Mouse (Mus musculus) testis, adult 2 months (tissue): Measurements from ENCODE around the gene Sox5. TPM values are rescaled to one million over a fixed set of nuclear protein-coding genes. Genes with fewer than 3 reads are reported as not detected.

Experiments
- H3K27ac ChIP-seq: fragments of 200-500 bp; 2 replicates; pipeline ENCODE4 v1.5.1; 2012; ENCODE audit warnings: low read depth, low read length; ENCODE audit not compliant: control insufficient read depth, insufficient read depth
- H3K27me3 ChIP-seq: fragments of 200-500 bp; 2 replicates; pipeline ENCODE4 v1.6.1; 2012; ENCODE audit warnings: mild to moderate bottlenecking, low read length, moderate library complexity; ENCODE audit not compliant: control insufficient read depth, insufficient read depth
- H3K36me3 ChIP-seq: fragments of 200-500 bp; 2 replicates; pipeline ENCODE4 v1.6.1; 2012; ENCODE audit warnings: mild to moderate bottlenecking, low read length; ENCODE audit not compliant: control insufficient read depth, insufficient read depth
- H3K4me1 ChIP-seq: fragments of 200-500 bp; 2 replicates; pipeline ENCODE4 v1.6.1; 2012; ENCODE audit warnings: low read length; ENCODE audit not compliant: control insufficient read depth, insufficient read depth
- H3K4me3 ChIP-seq: fragments of 200-500 bp; 2 replicates; pipeline ENCODE4 v1.5.1; 2012; ENCODE audit warnings: low read depth, mild to moderate bottlenecking, low read length, moderate library complexity, mixed read lengths; ENCODE audit not compliant: control insufficient read depth
- CTCF ChIP-seq: fragments of 200-500 bp; IDR thresholded peaks from 2 replicates; pipeline ENCODE4 v1.5.1; 2012; ENCODE audit warnings: low read depth, mild to moderate bottlenecking, inconsistent platforms, low read length, moderate library complexity; ENCODE audit not compliant: control insufficient read depth, insufficient read depth, insufficient replicate concordance
- POLR2A ChIP-seq: fragments of 200-500 bp; IDR thresholded peaks from 2 replicates; pipeline ENCODE4 v1.6.1; 2012; ENCODE audit warnings: low read depth, mild to moderate bottlenecking, inconsistent platforms, low read length, moderate library complexity; ENCODE audit not compliant: control insufficient read depth
- polyA plus RNA-seq: library from polyadenylated mRNA; depleted of rRNA; stranded (reverse); fragments of >200 nt; gene quantifications from 2 replicates; pipeline ENCODE4 v1.2.3, GENCODE M21; 2012

Gene Sox5
- polyA plus RNA-seq, 1 experiment = 148 TPM

DNA sequence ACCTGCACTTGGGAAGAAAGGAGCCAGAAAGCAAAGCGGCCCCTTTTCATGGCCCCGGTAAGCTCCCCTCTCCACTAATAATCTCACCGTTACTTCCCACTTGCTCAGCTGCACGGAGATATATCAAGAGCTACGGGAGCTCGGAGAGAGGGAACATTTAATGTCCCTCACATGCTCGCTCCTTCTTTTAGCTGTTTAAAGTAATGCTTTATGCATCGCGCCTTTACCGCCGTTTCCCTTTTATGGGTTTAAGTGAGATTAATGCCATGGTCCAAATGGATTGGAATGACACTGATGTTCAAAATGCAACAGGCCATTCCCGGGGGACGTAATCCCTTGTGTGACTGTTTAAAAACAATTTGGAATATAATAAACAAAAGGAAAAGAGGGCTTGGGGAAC lies 783.6 kb downstream of the Sox5 start:
- TF ChIP-seq POLR2A = no peak
- no peak for TF ChIP-seq CTCF
- Histone ChIP-seq H3K36me3 (no peaks in the 10 kb centered on the region), H3K4me3 (no peak overlapping the region), H3K27me3 (no peaks in the 10 kb centered on the region), H3K27ac (no peak overlapping the region), H3K4me1 (no peaks in the 10 kb centered on the region)

DNA sequence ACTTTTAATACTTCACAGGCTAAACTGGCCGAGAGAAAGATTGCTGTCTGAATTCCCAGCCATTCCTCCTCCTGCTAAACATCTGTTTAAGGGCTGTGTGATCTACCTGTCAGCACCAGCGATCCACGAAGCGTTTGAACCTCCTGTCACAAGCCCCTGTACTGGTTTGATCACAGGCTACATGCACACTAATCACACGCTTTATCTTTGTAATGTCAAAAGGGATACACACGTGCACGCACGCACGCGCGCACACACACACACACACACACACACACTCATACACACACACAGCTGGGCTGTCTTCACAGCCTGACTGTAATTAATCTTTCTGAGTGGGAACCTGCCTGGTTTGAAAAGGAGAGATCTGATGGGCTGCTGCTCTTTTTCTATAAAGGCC lies 784.2 kb downstream of the Sox5 start:
- TF ChIP-seq POLR2A = no peak
- TF ChIP-seq CTCF = no peak
- no peaks in the 10 kb centered on the region for H3K4me1 ChIP-seq
- H3K4me3 ChIP-seq = no peak overlapping the region
- no peak overlapping the region for H3K27ac ChIP-seq
- H3K27me3 ChIP-seq = no peaks in the 10 kb centered on the region
- H3K36me3 ChIP-seq = no peaks in the 10 kb centered on the region

DNA sequence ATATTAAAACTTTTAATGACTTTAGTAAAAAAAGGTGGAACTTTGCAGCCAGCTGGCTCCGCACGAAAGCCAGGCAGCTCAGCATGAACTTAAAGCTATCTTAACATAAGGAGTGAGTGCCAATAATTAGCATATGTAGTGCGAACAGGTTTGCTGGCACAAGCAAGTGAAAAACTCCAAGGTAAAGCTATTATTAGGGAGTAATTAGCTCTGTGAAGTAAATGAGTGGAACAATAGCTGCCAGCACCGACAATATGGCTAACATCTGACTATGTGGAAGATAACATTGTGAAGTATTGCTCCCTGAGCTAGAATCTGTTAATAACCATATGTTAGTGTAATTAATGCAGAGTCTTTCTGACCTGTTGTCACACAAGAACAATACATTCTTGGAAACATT lies 786.7 kb downstream of the Sox5 start:
- Histone ChIP-seq H3K36me3 (no peaks in the 10 kb centered on the region), H3K27me3 (no peaks in the 10 kb centered on the region), H3K27ac (no peak overlapping the region), H3K4me3 (no peak overlapping the region), H3K4me1 (no peaks in the 10 kb centered on the region)
- TF ChIP-seq POLR2A (no peak), CTCF (no peak)

DNA sequence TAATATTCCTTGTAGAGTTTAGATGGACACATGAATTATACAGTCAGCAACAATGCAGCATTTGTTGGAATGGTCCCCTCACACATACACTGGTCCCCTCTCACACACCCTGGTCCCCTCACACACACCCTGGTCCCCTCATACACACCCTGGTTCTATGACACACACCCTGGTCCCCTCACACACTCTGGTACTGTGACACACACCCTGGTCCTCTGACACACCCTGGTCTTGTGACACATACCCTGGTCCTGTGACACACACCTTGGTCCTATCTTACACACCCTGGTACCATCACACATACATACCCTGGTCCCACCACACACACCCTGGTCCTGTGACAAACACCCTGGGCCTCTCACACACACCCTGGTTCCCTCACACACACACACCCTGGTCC lies 794.2 kb downstream of the Sox5 start:
- Histone ChIP-seq H3K4me1 (no peaks in the 10 kb centered on the region), H3K4me3 (no peak overlapping the region), H3K27ac (no peak overlapping the region), H3K27me3 (no peaks in the 10 kb centered on the region), H3K36me3 (no peaks in the 10 kb centered on the region)
- no peak for TF ChIP-seq CTCF
- no peak for TF ChIP-seq POLR2A

DNA sequence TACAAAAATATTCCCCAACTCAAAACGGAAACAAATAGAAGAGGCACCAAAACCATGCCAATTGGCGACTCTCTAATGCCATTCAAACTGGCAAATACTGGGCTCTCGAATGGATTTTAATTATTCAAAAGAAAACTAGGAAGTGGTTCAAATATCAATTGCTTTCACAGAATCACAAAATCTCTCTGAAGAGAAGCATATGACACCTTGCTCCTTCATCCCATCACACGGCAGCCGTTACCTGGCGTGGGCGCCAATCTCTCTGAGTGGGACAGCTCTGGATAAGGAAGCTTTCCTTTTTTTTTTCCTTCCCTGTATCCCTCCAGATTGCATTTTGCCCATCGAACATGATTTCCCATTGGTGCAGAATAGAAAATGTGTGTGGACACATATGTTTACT lies 801.6 kb downstream of the Sox5 start:
- Histone ChIP-seq H3K4me1 (no peaks in the 10 kb centered on the region), H3K4me3 (no peak overlapping the region), H3K27me3 (no peaks in the 10 kb centered on the region), H3K36me3 (no peaks in the 10 kb centered on the region), H3K27ac (no peak overlapping the region)
- TF ChIP-seq CTCF (no peak), POLR2A (no peak)

DNA sequence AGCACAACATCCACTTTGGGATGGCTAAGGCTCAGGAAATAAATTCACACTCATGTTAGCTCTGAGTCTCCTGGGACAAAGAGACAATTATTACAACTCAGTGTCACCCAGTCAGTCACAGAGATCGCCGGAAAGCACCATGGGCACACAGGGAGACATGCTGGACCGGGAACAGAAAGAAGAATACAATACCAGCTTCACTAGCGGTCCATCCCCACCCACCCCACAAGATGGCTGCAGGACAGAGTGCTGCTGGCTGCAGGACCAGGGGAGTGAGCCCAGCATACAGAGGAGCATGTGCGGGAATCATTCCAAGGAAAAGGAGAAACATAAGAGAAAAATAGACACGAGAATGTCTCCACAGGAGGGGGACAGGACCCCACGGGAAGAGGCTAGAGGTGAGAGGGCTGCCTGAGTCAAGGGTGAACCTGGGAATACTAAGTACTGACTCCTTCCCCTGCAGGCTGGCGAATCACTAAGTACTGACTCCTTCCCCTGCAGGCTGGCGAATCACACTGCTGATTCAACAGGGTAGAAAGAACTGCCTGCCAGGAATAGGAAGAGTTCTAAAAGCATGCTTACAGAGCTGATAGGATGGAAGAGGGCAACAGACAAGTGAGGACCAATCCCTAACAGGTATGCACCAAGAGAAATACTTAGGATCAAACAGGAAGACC lies 813.9 kb downstream of the Sox5 start:
- Histone ChIP-seq H3K4me3 (no peak overlapping the region), H3K27me3 (no peaks in the 10 kb centered on the region), H3K36me3 (no peaks in the 10 kb centered on the region), H3K4me1 (no peaks in the 10 kb centered on the region), H3K27ac (no peak overlapping the region)
- TF ChIP-seq POLR2A = no peak
- no peak for TF ChIP-seq CTCF

DNA sequence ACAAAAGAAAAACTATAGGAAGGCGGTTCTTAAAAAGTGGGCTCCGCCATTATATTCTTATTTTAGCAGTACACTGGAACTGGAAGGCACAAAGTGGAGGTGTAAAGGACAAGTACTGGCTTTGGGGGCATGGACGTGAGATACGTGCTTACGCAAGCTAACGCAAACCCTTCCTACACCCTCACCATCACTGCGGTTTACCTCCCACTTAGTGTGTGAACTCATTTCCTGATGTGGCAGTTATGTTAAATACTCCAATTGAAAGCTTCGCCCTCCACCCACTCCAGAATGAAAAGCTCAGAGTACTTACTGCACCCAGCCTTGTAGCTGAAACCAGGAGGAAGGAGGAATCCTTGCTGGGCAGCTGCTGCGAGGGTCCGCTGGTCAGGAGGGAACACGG lies 821.3 kb downstream of the Sox5 start:
- Histone ChIP-seq H3K27me3 (no peaks in the 10 kb centered on the region), H3K4me1 (peaks cover 4% of the 10 kb centered on the region), H3K27ac (no peak overlapping the region), H3K4me3 (peak overlapping the region; percentile 31), H3K36me3 (no peaks in the 10 kb centered on the region)
- TF ChIP-seq CTCF = no peak
- no peak for TF ChIP-seq POLR2A

DNA sequence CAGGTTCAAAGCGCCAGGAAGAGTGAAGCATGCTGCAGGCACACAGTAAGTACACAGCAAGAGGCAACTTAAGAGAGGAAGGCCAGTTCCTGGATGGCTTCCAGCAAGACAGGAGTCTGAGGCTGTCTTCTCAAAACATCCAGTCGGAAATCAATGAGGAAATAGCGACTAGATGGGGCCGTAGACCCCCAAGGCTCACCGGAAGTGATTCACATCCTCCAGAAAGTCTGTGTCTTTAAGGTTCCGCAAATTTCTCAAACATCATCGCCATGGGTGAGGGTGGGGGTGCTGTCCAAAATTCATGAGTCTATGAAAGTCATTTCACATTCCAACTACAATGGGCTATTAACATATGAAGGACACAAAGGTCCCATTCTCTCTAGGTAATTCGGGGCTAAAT lies 821.7 kb downstream of the Sox5 start:
- no peak overlapping the region for H3K27ac ChIP-seq
- H3K4me3 ChIP-seq = peak overlapping the region; percentile 33
- H3K27me3 ChIP-seq = no peaks in the 10 kb centered on the region
- no peaks in the 10 kb centered on the region for H3K36me3 ChIP-seq
- TF ChIP-seq CTCF (no peak), POLR2A (no peak)
- H3K4me1 ChIP-seq = peaks cover 4% of the 10 kb centered on the region
